Mouse (Mus musculus) embryo, embryonic 10 days (tissue): ENCODE measurements around the gene Cfap61.

Experiments
- DNase-seq: peaks from one replicate; pipeline ENCODE4 v3.0.0-alpha.2; 2015; ENCODE audit warnings: low spot score

Gene Cfap61

GRCm38 (mm10) chr2:145949475-145950068, 15.0 kb downstream of the Cfap61 start:
- no peak for DNase-seq

- peak; percentile 77 for DNase-seq
Observed at GRCm38 (mm10) chr2:145950239-145950638, 15.7 kb downstream of the Cfap61 start.

DNA sequence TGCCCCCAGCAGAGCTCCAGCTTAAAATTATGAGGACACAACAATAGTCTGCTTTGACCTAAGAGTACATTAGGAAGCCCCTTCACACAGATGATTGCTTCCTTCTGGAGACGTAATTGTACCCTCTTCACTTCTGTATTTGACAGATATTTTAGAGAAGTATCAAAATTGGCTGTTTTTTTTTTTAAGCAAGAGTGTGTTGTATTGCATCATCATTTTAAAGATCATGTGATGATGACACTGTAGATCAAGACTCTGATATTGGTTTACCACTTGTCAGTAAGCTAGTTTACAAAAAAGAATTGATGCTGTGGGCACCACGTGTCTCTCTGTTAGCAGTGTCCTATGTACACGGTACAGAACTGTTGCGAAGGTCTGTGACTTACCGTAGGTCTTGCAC, 18.1 kb downstream of the Cfap61 start:
- DNase-seq, result no peak

DNA sequence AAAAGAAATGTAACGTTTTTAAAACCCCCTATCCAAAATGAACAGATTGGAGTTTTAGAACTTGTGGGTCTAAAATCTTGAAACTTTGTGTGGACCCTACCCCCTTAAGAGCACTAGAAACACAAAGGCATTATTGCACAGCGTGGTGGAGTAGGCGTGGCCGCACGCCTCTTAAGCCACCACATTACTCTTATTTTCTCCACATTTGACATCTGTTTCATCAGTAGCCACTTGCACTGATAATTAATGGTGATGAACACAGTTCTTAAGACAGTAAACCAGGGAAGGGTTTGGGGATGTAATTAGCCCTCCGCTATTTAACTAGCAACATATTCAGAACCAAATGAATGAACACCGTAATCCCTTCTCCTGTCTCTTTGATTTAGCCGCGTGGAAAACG, 21.3 kb downstream of the Cfap61 start:
- DNase-seq, result no peak

GRCm38 (mm10) chr2:145956318-145956717, 21.7 kb downstream of the Cfap61 start:
- no peak for DNase-seq

DNA sequence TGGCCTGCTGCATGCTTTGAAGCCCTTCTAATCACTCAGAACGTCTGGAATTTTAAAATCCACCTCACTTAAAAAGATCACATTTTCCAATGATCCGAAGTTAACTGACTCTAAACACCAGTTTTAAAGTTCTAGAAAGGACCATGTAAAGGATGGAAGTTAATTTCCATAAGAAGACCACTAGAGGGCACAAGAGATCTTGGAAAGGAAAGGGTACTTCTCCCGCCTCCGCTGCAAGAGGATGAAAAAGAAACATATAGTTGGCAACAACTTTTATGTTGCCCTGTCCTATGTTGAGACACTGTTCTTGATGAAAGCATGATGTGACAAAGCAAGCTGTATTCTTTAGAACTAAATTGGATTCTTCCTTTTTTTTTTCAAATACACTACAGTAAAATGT, 22.9 kb downstream of the Cfap61 start:
- DNase-seq, result peak; percentile 79

DNA sequence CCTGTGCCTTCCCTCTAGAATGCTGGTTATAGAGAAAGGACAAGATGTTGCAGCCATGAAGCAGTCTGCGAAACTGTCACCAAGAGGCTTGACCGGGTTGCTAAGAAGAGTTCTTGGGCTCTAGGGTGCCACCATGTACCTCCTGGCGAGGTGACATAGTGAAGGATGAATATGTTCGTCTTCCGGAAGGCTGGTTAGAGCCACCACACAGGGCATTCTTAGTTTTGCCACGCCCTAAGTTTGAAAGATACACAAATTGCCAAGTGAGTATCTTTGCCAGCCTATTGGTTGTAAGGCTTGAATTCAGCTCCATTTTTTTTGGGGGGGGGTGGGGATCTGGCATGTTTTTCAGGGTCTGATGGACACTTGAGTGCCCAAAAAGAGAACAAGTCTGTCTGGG, 23.5 kb downstream of the Cfap61 start:
- DNase-seq, result no peak

DNA sequence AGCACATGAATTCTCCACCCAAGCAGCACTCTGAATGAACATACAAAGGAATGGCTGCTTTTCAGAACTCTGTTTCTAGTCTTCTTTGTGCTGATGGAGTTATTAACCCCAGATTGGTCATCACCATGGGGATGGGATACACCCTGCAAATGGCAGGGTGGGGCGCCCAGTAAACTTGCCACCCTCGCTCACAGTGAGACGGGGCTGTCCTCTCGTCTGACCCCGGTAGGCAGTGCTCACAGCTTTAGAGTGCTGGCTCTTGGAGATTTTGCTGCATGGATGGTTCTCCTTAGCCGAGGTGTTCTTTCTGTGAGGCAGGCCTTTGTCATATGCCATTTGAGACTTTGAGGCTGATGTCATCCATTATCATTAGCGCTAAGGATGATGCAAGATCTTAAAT, 24.0 kb downstream of the Cfap61 start:
- peak; percentile 53 for DNase-seq

DNA sequence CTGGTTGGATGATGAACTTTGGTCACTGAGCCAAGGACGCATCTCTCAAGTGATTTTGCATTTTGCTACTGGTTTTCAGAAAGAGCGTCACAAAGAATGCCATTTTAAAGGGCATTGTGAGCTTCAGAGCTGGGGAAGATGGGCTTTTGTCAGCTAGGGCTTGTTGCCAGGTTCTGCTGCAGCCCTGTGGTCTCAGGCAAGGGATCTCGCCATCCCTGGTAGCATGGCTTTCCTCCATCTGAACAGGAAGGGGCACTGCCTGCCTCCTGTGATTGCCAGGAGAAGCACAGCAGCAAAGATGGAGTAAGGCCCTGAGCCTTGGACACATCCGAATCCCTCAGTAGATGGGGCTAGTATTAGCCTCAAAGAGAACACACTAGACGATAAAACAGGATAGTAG, 27.3 kb downstream of the Cfap61 start:
- no peak for DNase-seq

DNA sequence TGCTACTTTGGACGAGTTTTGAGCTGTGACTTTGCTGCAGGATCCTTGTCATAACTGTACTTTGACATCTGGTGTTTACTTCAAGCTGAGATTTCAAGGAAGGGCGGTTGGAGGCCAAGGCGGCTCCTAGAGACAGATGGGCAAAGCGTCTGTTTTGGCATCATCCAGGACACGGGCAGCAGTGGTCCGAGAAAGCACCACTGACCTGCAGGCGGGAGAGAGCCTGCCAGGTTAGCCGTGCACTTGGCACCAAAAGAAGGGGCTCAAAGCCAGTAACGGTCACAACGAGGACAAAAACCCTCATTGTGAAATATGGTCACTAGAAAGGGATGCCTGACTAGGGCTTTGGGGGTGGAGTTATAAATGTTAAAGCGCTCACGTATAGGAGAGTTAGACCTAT, 36.2 kb downstream of the Cfap61 start:
- DNase-seq, result no peak

GRCm38 (mm10) chr2:145971237-145972010, 36.8 kb downstream of the Cfap61 start:
- no peak for DNase-seq

- no peak for DNase-seq
Observed at GRCm38 (mm10) chr2:145972571-145972970, 38.0 kb downstream of the Cfap61 start.

DNA sequence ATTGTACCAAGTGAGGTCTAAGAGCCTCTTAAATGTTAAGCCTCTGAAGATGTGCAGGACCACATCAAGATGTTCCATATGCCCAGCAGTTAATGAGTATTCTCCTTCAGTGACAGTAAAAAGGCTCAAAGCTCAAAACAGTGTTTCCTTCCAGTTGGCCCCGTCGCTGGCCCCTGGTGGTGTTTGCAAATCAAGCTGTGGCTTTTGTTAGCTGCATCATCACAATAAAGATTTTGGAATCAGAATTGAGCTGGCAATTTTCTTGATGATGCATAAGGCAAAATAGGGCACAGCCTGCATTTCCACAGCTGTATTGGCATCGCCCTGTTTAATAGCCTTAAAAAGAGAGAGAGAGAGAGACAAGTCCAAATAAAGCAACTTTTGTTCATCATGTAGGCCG, 45.0 kb downstream of the Cfap61 start:
- DNase-seq, result no peak

GRCm38 (mm10) chr2:145980881-145981280, 46.3 kb downstream of the Cfap61 start:
- DNase-seq, result no peak

DNA sequence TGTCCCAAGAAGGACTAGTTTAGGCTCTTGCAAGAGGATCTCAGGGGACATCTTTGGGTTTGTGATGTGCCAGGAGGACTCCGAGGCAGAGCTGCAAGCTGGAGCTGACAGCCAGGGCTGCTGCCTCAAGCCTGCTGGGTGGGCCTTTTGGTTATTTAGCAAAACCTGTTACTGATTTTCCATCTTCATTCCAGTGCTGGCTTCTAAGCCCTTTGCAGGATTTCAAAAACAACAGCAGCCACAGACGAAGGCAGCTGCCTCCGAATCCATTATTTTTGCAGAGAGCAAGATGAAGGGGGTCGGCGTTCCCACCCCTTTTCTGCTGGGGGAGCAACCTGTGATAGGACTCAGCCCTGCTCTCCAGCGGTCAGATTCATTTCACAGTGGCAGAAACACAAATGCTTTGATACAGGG, 47.1 kb downstream of the Cfap61 start:
- DNase-seq, result peak; percentile 12

DNA sequence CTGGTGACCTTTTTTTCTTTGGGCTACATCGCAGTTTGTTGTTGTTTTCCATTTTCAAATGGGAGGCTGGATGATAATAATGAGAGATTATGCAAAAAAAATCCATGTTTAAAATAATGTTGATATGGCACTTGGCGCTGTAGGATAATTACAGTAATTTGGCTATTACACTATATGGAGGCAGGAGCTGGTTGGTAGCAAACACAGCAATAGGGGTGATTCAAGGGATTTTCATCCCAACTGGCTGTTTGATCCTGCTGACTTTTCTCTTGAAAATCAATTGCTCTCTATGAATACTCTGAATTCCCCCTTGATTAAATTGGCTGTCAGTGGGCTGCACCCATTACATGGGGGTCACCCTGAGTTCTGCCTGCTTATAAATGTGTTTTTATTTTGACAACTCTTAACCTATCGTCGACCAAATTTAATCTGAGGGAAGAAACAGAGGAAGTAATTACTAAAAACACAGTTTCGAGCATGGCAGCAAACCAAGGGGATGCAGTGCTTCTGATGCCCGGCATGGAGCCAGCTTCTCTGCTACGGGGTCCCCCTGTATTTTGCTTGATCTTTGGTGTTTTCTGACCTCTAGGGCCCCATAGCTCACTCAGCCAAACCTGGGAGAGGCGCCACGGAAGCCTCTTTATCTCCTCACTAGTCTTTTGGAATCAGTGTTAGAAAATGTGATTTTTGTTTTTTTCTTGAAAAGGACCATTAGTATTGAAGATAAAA, 47.9 kb downstream of the Cfap61 start:
- no peak for DNase-seq

DNA sequence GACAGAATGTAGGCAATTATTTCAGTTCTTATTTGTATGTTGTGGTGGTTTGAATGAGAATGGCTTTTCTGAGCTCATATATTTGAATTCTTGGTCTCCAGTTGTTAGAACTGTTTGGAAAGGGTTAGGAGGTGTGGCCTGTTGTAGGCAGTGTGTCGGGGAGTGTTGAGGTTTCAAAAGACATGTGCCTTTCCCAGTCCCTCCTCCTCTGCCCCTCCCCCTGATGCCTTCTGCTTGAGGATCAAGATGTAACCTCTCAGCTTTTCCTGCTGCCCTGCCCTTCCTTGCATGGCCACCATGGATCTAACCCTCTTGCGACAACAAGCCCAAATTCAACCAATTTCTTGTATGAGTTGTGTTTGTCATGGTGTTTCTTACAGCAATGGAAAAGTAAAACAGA, 53.2 kb downstream of the Cfap61 start:
- DNase-seq, result no peak

DNA sequence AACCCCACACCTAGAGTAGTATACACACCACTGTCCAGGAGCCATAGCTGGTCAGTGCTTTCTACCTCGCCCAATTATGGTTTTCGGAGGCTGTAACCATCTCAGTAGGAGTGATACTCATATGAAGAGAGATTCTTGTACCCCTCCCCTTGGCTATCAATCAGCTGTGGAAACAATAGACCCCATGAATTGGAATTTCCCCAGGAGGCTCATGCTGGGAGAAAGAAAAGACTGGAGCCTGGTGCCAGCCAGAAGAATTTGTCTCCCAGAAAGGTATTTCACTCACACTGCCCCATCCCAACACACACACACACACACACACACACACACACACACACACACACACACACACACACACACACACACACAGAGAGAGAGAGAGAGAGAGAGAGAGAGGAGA, 55.9 kb downstream of the Cfap61 start:
- no peak for DNase-seq

GRCm38 (mm10) chr2:145996472-145996871, 61.9 kb downstream of the Cfap61 start:
- no peak for DNase-seq

- DNase-seq, result no peak
Observed at GRCm38 (mm10) chr2:145997956-145998525, 63.5 kb downstream of the Cfap61 start.

- DNase-seq, result no peak
Observed at GRCm38 (mm10) chr2:146008801-146009200, 74.2 kb downstream of the Cfap61 start.

DNA sequence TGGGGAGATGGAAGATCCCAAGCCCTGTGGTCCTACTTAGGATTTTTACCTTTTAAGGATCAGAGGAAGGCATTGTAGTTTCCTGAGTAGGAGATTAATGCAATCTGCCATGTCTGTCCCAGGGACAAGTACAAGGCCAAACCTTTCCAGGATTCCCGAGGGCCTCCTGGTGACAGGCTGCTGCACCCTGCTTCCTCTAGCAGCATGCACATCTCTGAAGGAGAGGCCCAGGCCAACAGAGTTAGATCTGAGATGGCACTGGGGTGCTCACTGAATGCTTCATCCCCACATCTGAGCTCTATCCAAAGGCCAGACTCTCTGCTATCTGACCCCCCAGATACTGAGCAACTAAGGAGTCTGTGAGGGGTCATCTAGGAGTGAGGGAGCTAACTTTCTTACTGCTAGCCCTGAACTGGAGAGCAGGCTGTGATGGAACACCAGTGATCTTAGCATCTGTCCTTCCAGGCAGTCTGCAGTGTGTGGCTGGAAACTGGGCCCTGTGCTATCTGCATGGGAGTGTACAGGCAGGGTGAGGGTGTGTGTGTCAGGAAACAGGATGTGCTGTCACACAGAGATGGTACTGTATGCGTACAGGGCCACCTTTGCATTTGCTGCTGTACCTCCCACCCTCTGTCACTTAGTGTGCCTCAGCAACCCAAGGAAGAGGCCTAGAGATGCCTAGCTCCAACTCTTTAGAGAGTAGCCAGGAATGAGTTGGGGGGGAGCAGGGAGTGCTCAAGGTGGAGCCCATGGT, 75.2 kb downstream of the Cfap61 start:
- no peak for DNase-seq
